Mouse (Mus musculus): ENCODE results near the gene Sf3b5.
"Not testable (repeated sequence)": the region's sequence is repeated elsewhere in the genome, so short reads cannot be mapped to it uniquely, and the experiment has no call there.

Sf3b5 gene

GRCm38 (mm10) chr10:13007876-13008736 is 3.0 kb downstream of the Sf3b5 start:
- in situ Hi-C loops (cut with MboI), result no loop called here

- in situ Hi-C loops (cut with MboI), result no loop called here
These were observed 3.6 kb downstream of the Sf3b5 start for GRCm38 (mm10) chr10:13008737-13009121.

GRCm38 (mm10) chr10:13014026-13014425 is 8.9 kb downstream of the Sf3b5 start:
- in situ Hi-C loops (cut with MboI), result no loop called here

- in situ Hi-C loops (cut with MboI), result no loop called here
These were observed 11.4 kb downstream of the Sf3b5 start for GRCm38 (mm10) chr10:13016573-13016972.

- in situ Hi-C loops (cut with MboI), result no loop called here
These were observed 13.4 kb downstream of the Sf3b5 start for GRCm38 (mm10) chr10:13018510-13018909.

- in situ Hi-C loops (cut with MboI), result no loop called here
These were observed 13.9 kb downstream of the Sf3b5 start for GRCm38 (mm10) chr10:13019026-13019425.

GRCm38 (mm10) chr10:13022103-13022502 is 17.0 kb downstream of the Sf3b5 start:
- in situ Hi-C loops (cut with MboI), result no loop called here

- in situ Hi-C loops (cut with MboI), result not testable (repeated sequence)
These were observed 18.8 kb downstream of the Sf3b5 start for GRCm38 (mm10) chr10:13023985-13024384.

- in situ Hi-C loops (cut with MboI), result no loop called here
These were observed 22.6 kb downstream of the Sf3b5 start for GRCm38 (mm10) chr10:13027702-13028101.

- in situ Hi-C loops (cut with MboI), result no loop called here
These were observed 23.1 kb downstream of the Sf3b5 start for GRCm38 (mm10) chr10:13028215-13028614.

GRCm38 (mm10) chr10:13029416-13029815 is 24.3 kb downstream of the Sf3b5 start:
- in situ Hi-C loops (cut with MboI), result no loop called here

GRCm38 (mm10) chr10:13035270-13035669 is 30.1 kb downstream of the Sf3b5 start:
- in situ Hi-C loops (cut with MboI), result no loop called here

- in situ Hi-C loops (cut with MboI), result no loop called here
These were observed 34.6 kb downstream of the Sf3b5 start for GRCm38 (mm10) chr10:13039637-13040174.

- in situ Hi-C loops (cut with MboI), result no loop called here
These were observed 39.5 kb downstream of the Sf3b5 start for GRCm38 (mm10) chr10:13044659-13045058.

- in situ Hi-C loops (cut with MboI), result no loop called here
These were observed 42.7 kb downstream of the Sf3b5 start for GRCm38 (mm10) chr10:13047816-13048215.

GRCm38 (mm10) chr10:13056863-13057381 is 51.8 kb downstream of the Sf3b5 start:
- in situ Hi-C loops (cut with MboI), result no loop called here

Data from mature B cell (primary cell).